ENCODE assay signal across 18 mouse cellular contexts in genomic region chr11:103688980-103689378, GRCm38 (mm10). TPM values are rescaled to one million over a fixed set of nuclear protein-coding genes. Genes with fewer than 3 reads are reported as not detected.
DNase-seq lines count a peak whose midpoint lies in the region; ATAC-seq and TF ChIP-seq lines count a peak whose summit lies in the region.
"Had no signal": no experiment of that assay in that cellular context is flagged by ENCODE, and none has a peak within 500 bp of the region (broad histone marks: within the 10 kb centered on the region; RNA-seq: fewer than 3 reads in every experiment).

No protein-coding gene starts in this region.

- no peak overlapping the region for H3K9ac ChIP-seq in heart, embryonic 13.5 days
- no peak overlapping the region for H3K9ac ChIP-seq in liver, adult 2 months (ENCODE audit: low read depth, low read length)
- no peak overlapping the region for H3K9ac ChIP-seq in hindbrain, embryonic 16.5 days (ENCODE audit: low read depth, low read length)
- H3K9ac ChIP-seq: embryonic facial prominence, embryonic 15.5 days; hindbrain, embryonic 13.5 days; limb, embryonic 13.5 days had no signal

- no peaks in the 10 kb centered on the region for H3K9me3 ChIP-seq in heart, embryonic 13.5 days
- no peaks in the 10 kb centered on the region for H3K9me3 ChIP-seq in hindbrain, embryonic 16.5 days (ENCODE audit: control insufficient read depth, low read length)
- H3K9me3 ChIP-seq: embryonic facial prominence, embryonic 15.5 days; hindbrain, embryonic 13.5 days; limb, embryonic 13.5 days had no signal

- no peak for TF ChIP-seq CTCF in liver, adult 2 months (IDR thresholded peaks at IDR 0.05; ENCODE audit: low read depth, low read length)

- H3K27me3 ChIP-seq in heart, embryonic 13.5 days (replicated peaks): no peaks in the 10 kb centered on the region
- no peaks in the 10 kb centered on the region for H3K27me3 ChIP-seq in liver, adult 2 months (ENCODE audit: control insufficient read depth, insufficient read depth, low read length)
- no peaks in the 10 kb centered on the region for H3K27me3 ChIP-seq in hindbrain, embryonic 16.5 days (replicated peaks; ENCODE audit: control insufficient read depth, insufficient read depth, low read length)
- H3K27me3 ChIP-seq: embryonic facial prominence, embryonic 15.5 days; hindbrain, embryonic 13.5 days; limb, embryonic 13.5 days had no signal

- H3K27ac ChIP-seq in heart, embryonic 13.5 days (replicated peaks): peak overlapping the region; percentile 80
- peak overlapping the region; percentile 67 for H3K27ac ChIP-seq in liver, adult 2 months (replicated peaks; ENCODE audit: insufficient read depth, low read depth, low read length)
- no peak overlapping the region for H3K27ac ChIP-seq in hindbrain, embryonic 16.5 days (ENCODE audit: low read depth, low read length)
- H3K27ac ChIP-seq: embryonic facial prominence, embryonic 15.5 days; gastrocnemius, adult 2 months; hindbrain, embryonic 13.5 days; limb, embryonic 13.5 days; stomach, postnatal 0 days had no signal

- H3K4me1 ChIP-seq in heart, embryonic 13.5 days: peaks cover 72% of the 10 kb centered on the region
- peaks cover 15% of the 10 kb centered on the region for H3K4me1 ChIP-seq in liver, adult 2 months (ENCODE audit: control insufficient read depth, insufficient read depth, low read length)
- no peaks in the 10 kb centered on the region; the same call in 1 of the 2 replicates for H3K4me1 ChIP-seq in hindbrain, embryonic 16.5 days (ENCODE audit: control insufficient read depth, insufficient read depth, low read depth, low read length)
- H3K4me1 ChIP-seq: limb, embryonic 13.5 days had no signal

- H3K79me2 ChIP-seq in liver, adult 2 months (ENCODE audit: control insufficient read depth, insufficient read depth, low read length): peaks cover 8% of the 10 kb centered on the region; the same call in 1 of the 2 replicates

- no peak overlapping the region for H3K4me3 ChIP-seq in heart, embryonic 13.5 days
- no peak overlapping the region for H3K4me3 ChIP-seq in liver, adult 2 months (ENCODE audit: insufficient read depth, low read depth, low read length)
- no peak overlapping the region for H3K4me3 ChIP-seq in hindbrain, embryonic 16.5 days (ENCODE audit: low read length)
- H3K4me3 ChIP-seq: embryonic facial prominence, embryonic 15.5 days; gastrocnemius, adult 2 months; hindbrain, embryonic 13.5 days; limb, embryonic 13.5 days had no signal

- 31% methylated on average over 3 of the region's 3 CpGs for WGBS in heart, embryonic 13.5 days
- 64% methylated on average over 3 of the region's 3 CpGs for WGBS in liver, adult 2 months
- 31% methylated on average over 3 of the region's 3 CpGs for WGBS in hindbrain, embryonic 16.5 days

- no peak for ATAC-seq in heart, embryonic 13.5 days (ENCODE audit: extremely low read depth, insufficient number of reproducible peaks, low FRiP score, low TSS enrichment)
- ATAC-seq in megakaryocyte progenitor cell, adult 5-6 weeks (replicated peaks; ENCODE audit: poor library complexity): no peak
- ATAC-seq in hindbrain, embryonic 16.5 days: no peak
- ATAC-seq: forebrain, embryonic 14.5 days had no signal

- H3K36me3 ChIP-seq in heart, embryonic 13.5 days: peaks cover 42% of the 10 kb centered on the region
- H3K36me3 ChIP-seq in liver, adult 2 months (ENCODE audit: control insufficient read depth, insufficient read depth, low read length): peaks cover 44% of the 10 kb centered on the region
- peaks cover 26% of the 10 kb centered on the region for H3K36me3 ChIP-seq in hindbrain, embryonic 16.5 days (ENCODE audit: control insufficient read depth, insufficient read depth, low read length)

- no peak for DNase-seq in heart, postnatal 4 days
- no peak for DNase-seq in liver, adult 2 months (ENCODE audit: extremely low read depth, low read depth, low spot score)
- no peak for DNase-seq in liver
- DNase-seq in ZHBTc4 (ENCODE audit: low read depth, low spot score): peak; percentile 22
- DNase-seq in retina, postnatal 1 day: peak; percentile 48
- DNase-seq: cerebellum, postnatal 14 days; gastrocnemius, adult 2 months; layer of hippocampus, postnatal 36 days; lung, adult 2 months; right cerebral cortex, postnatal 4 days had no signal

- TF ChIP-seq POLR2A in liver, adult 2 months (IDR thresholded peaks at IDR 0.05; ENCODE audit: extremely low read depth, insufficient read depth, low read length): no peak

- no peak overlapping the region for H3K4me2 ChIP-seq in heart, embryonic 13.5 days
- H3K4me2 ChIP-seq in hindbrain, embryonic 16.5 days (ENCODE audit: low read length): no peak overlapping the region
- H3K4me2 ChIP-seq: embryonic facial prominence, embryonic 15.5 days; hindbrain, embryonic 13.5 days; limb, embryonic 13.5 days had no signal

RNA-seq across cellular contexts. Expression of gene Gosr2, which starts 8.7 kb away (rescaled TPM):
- polyA plus RNA-seq in heart, embryonic 13.5 days (2015; fragmentation: Nextera tagmentation; extraction: Ambion mirVana): 58.3 and 64.7 TPM in 2 replicates
- total RNA-seq in heart, postnatal 4 days (2021): 10 to 100 TPM; 60.0 to 62.1 TPM
- 52.8 and 55.0 TPM in 2 replicates for total RNA-seq in liver, adult 2 months (2014; rRNA removed)
- polyA plus RNA-seq in liver, adult 2 months (2012; rRNA removed): 70.2 and 77.8 TPM in 2 replicates
- total RNA-seq in megakaryocyte progenitor cell, adult 5-6 weeks (2015): 42.3 and 48.3 TPM in 2 replicates
- total RNA-seq in megakaryocyte progenitor cell, adult 5-6 weeks (2017): 42.2 and 44.1 TPM in 2 replicates
- polyA plus RNA-seq in hindbrain, embryonic 16.5 days (2015; fragmentation: Nextera tagmentation; extraction: Ambion mirVana): 95.6 and 97.5 TPM in 2 replicates

RNA-seq across cellular contexts. Expression of gene Rprml, which starts 39.6 kb away (rescaled TPM):
- polyA plus RNA-seq in heart, embryonic 13.5 days (2015; fragmentation: Nextera tagmentation; extraction: Ambion mirVana): not detected in 2 replicates
- total RNA-seq in heart, postnatal 4 days (2021): not detected
- not detected in 2 replicates for total RNA-seq in liver, adult 2 months (2014; rRNA removed)
- polyA plus RNA-seq in liver, adult 2 months (2012; rRNA removed): not detected in 2 replicates
- not detected in 2 replicates for total RNA-seq in megakaryocyte progenitor cell, adult 5-6 weeks (2015)
- not detected in 2 replicates for total RNA-seq in megakaryocyte progenitor cell, adult 5-6 weeks (2017)
- polyA plus RNA-seq in hindbrain, embryonic 16.5 days (2015; fragmentation: Nextera tagmentation; extraction: Ambion mirVana): 2.6 and 3.5 TPM in 2 replicates
- total RNA-seq: gastrocnemius, adult 2 months had no signal
- polyA plus RNA-seq: hindbrain, embryonic 13.5 days had no signal

RNA-seq across cellular contexts. Expression of gene Lyzl6, which starts 50.3 kb away (rescaled TPM):
- polyA plus RNA-seq in heart, embryonic 13.5 days (2015; fragmentation: Nextera tagmentation; extraction: Ambion mirVana): not detected in 2 replicates
- total RNA-seq in heart, postnatal 4 days (2021): not detected
- not detected in 2 replicates for total RNA-seq in liver, adult 2 months (2014; rRNA removed)
- polyA plus RNA-seq in liver, adult 2 months (2012; rRNA removed): not detected in 2 replicates
- not detected in 2 replicates for total RNA-seq in megakaryocyte progenitor cell, adult 5-6 weeks (2015)
- not detected in 2 replicates for total RNA-seq in megakaryocyte progenitor cell, adult 5-6 weeks (2017)
- not detected in 2 replicates for polyA plus RNA-seq in hindbrain, embryonic 16.5 days (2015; fragmentation: Nextera tagmentation; extraction: Ambion mirVana)
- total RNA-seq: gastrocnemius, adult 2 months; layer of hippocampus, postnatal 36 days had no signal
- polyA plus RNA-seq: embryonic facial prominence, embryonic 15.5 days; forebrain, embryonic 14.5 days; hindbrain, embryonic 13.5 days; limb, embryonic 13.5 days; lung, adult 2 months; stomach, postnatal 0 days had no signal

Comparison
In these comparisons a context has a peak if more than half of its experiments do, and no peak if none do; other contexts are left out.
1. DNase-seq: peak in ZHBTc4 (single experiment) and retina, postnatal 1 day (single experiment); none in heart, postnatal 4 days (single experiment), liver, adult 2 months (single experiment) and liver (single experiment).